Mouse (Mus musculus) heart, embryonic 16.5 days (tissue): Measurements from ENCODE around the gene Socs2. TPM values are rescaled to one million over a fixed set of nuclear protein-coding genes. Genes with fewer than 3 reads are reported as not detected.

Experiments
- ATAC-seq: fragments of 200-750 bp; cut with Nextera tagmentation; replicated peaks from 2 replicates; pipeline ENCODE4 v1.8.0; 2017; ENCODE audit warnings: moderate number of reproducible peaks; ENCODE audit not compliant: insufficient read depth, low FRiP score; ENCODE audit errors: extremely low read depth
- H3K27ac ChIP-seq: fragments of 300-500 bp; sonication (generic); 2 replicates; pipeline ENCODE4 v1.5.1; 2014; ENCODE audit warnings: mild to moderate bottlenecking, low read length, control low read depth, moderate library complexity
- H3K27me3 ChIP-seq: fragments of 300-500 bp; sonication (generic); 2 replicates; pipeline ENCODE4 v1.6.1; 2014; ENCODE audit warnings: low read length, mixed read lengths; ENCODE audit not compliant: control insufficient read depth, insufficient read depth
- H3K36me3 ChIP-seq: fragments of 300-500 bp; sonication (generic); 2 replicates; pipeline ENCODE4 v1.6.1; 2014; ENCODE audit not compliant: control insufficient read depth, insufficient read depth
- H3K4me1 ChIP-seq: fragments of 300-500 bp; sonication (generic); 2 replicates; pipeline ENCODE4 v1.6.1; 2014; ENCODE audit warnings: low read length, mixed read lengths; ENCODE audit not compliant: control insufficient read depth, insufficient read depth
- H3K4me2 ChIP-seq: fragments of 300-500 bp; sonication (generic); 2 replicates; pipeline ENCODE4 v1.6.1; 2014; ENCODE audit warnings: low read depth, mild to moderate bottlenecking, control low read depth, low read length
- H3K4me3 ChIP-seq: fragments of 300-500 bp; sonication (generic); 2 replicates; pipeline ENCODE4 v1.5.1; 2014; ENCODE audit warnings: mild to moderate bottlenecking, control low read depth, low read length
- H3K9ac ChIP-seq: fragments of 300-500 bp; sonication (generic); 2 replicates; pipeline ENCODE4 v1.6.1; 2014; ENCODE audit warnings: low read length, control low read depth
- H3K9me3 ChIP-seq: fragments of 300-500 bp; sonication (generic); replicated peaks from 2 replicates; pipeline ENCODE4 v1.6.1; 2016; ENCODE audit warnings: low read length; ENCODE audit not compliant: control insufficient read depth
- WGBS: fragments of 180-500 bp; shearing (Covaris S2); extraction: QIAGEN DNeasy Blood & Tissue Kit; methylation state at CpG from one replicate; pipeline ENCODE4 v1.1.7; 2014; 5-methylcytosine and 5-hydroxymethylcytosine counted together
- polyA plus RNA-seq: library from polyadenylated mRNA; unstranded; fragments of >200 nt; fragmentation: Nextera tagmentation; extraction: Ambion mirVana; gene quantifications from 2 replicates; pipeline ENCODE4 v1.2.1, GENCODE M21; 2015

Gene Socs2
- polyA plus RNA-seq, 1 experiment from 2014 or later = 33.9 TPM

- no peaks in the 10 kb centered on the region for H3K36me3 ChIP-seq
- peaks cover 2% of the 10 kb centered on the region; the same call in 1 of the 2 replicates for H3K9me3 ChIP-seq
- H3K27ac ChIP-seq = no peak overlapping the region
- no peak overlapping the region for H3K4me2 ChIP-seq
- H3K4me3 ChIP-seq = no peak overlapping the region
- H3K9ac ChIP-seq = no peak overlapping the region
- H3K27me3 ChIP-seq = no peaks in the 10 kb centered on the region
- no peak for ATAC-seq
- no peaks in the 10 kb centered on the region for H3K4me1 ChIP-seq
Measured at GRCm38 (mm10) chr10:95369190-95369589, 47.8 kb downstream of the Socs2 start.

- H3K4me2 ChIP-seq = no peak overlapping the region
- no peak overlapping the region for H3K9ac ChIP-seq
- H3K9me3 ChIP-seq = peaks cover 2% of the 10 kb centered on the region; the same call in 1 of the 2 replicates
- no peak overlapping the region for H3K27ac ChIP-seq
- no peaks in the 10 kb centered on the region for H3K4me1 ChIP-seq
- H3K36me3 ChIP-seq = no peaks in the 10 kb centered on the region
- no peak overlapping the region for H3K4me3 ChIP-seq
- 87% methylated on average over 14 of the region's 14 CpGs for WGBS
- H3K27me3 ChIP-seq = no peaks in the 10 kb centered on the region
- no peak for ATAC-seq
Measured at GRCm38 (mm10) chr10:95368151-95368550, 48.8 kb downstream of the Socs2 start.

GRCm38 (mm10) chr10:95367661-95368089 is 49.3 kb downstream of the Socs2 start:
- Histone ChIP-seq H3K9me3 (peaks cover 2% of the 10 kb centered on the region; the same call in 1 of the 2 replicates), H3K4me1 (no peaks in the 10 kb centered on the region), H3K4me3 (no peak overlapping the region), H3K9ac (no peak overlapping the region), H3K27me3 (no peaks in the 10 kb centered on the region), H3K36me3 (no peaks in the 10 kb centered on the region), H3K4me2 (no peak overlapping the region), H3K27ac (no peak overlapping the region)
- ATAC-seq = no peak
- WGBS = 73% methylated on average over 9 of the region's 9 CpGs

GRCm38 (mm10) chr10:95367241-95367640 is 49.7 kb downstream of the Socs2 start:
- ATAC-seq = no peak
- 78% methylated on average over 7 of the region's 7 CpGs for WGBS
- Histone ChIP-seq H3K4me2 (no peak overlapping the region), H3K27me3 (no peaks in the 10 kb centered on the region), H3K9ac (no peak overlapping the region), H3K4me3 (no peak overlapping the region), H3K27ac (no peak overlapping the region), H3K4me1 (no peaks in the 10 kb centered on the region), H3K9me3 (peaks cover 2% of the 10 kb centered on the region; the same call in 1 of the 2 replicates), H3K36me3 (no peaks in the 10 kb centered on the region)

- Histone ChIP-seq H3K27ac (no peak overlapping the region), H3K9ac (no peak overlapping the region), H3K36me3 (no peaks in the 10 kb centered on the region), H3K27me3 (no peaks in the 10 kb centered on the region), H3K9me3 (no peaks in the 10 kb centered on the region), H3K4me3 (no peak overlapping the region), H3K4me2 (no peak overlapping the region), H3K4me1 (no peaks in the 10 kb centered on the region)
- ATAC-seq = no peak
- WGBS = 46% methylated on average over 2 of the region's 2 CpGs
Measured at GRCm38 (mm10) chr10:95362326-95362725, 54.7 kb downstream of the Socs2 start.

- 78% methylated on average over 12 of the region's 12 CpGs for WGBS
- no peak for ATAC-seq
- H3K9ac ChIP-seq = no peak overlapping the region
- H3K9me3 ChIP-seq = no peaks in the 10 kb centered on the region
- H3K36me3 ChIP-seq = no peaks in the 10 kb centered on the region
- no peaks in the 10 kb centered on the region for H3K27me3 ChIP-seq
- H3K4me2 ChIP-seq = no peak overlapping the region
- no peaks in the 10 kb centered on the region for H3K4me1 ChIP-seq
- H3K4me3 ChIP-seq = no peak overlapping the region
- H3K27ac ChIP-seq = no peak overlapping the region
Measured at GRCm38 (mm10) chr10:95361260-95361841, 55.6 kb downstream of the Socs2 start.

GRCm38 (mm10) chr10:95360048-95360447 is 56.9 kb downstream of the Socs2 start:
- H3K9me3 ChIP-seq = no peaks in the 10 kb centered on the region
- no peaks in the 10 kb centered on the region for H3K4me1 ChIP-seq
- H3K27me3 ChIP-seq = no peaks in the 10 kb centered on the region
- no peak for ATAC-seq
- H3K27ac ChIP-seq = no peak overlapping the region
- no peak overlapping the region for H3K4me3 ChIP-seq
- H3K9ac ChIP-seq = no peak overlapping the region
- H3K36me3 ChIP-seq = no peaks in the 10 kb centered on the region
- WGBS = 87% methylated on average over 5 of the region's 5 CpGs
- H3K4me2 ChIP-seq = no peak overlapping the region

- Histone ChIP-seq H3K36me3 (no peaks in the 10 kb centered on the region), H3K4me2 (no peak overlapping the region), H3K4me1 (no peaks in the 10 kb centered on the region), H3K9ac (no peak overlapping the region), H3K4me3 (no peak overlapping the region), H3K27me3 (no peaks in the 10 kb centered on the region), H3K9me3 (no peaks in the 10 kb centered on the region), H3K27ac (no peak overlapping the region)
- ATAC-seq = no peak
- 79% methylated on average over 3 of the region's 3 CpGs for WGBS
Measured at GRCm38 (mm10) chr10:95357721-95358120, 59.3 kb downstream of the Socs2 start.

- Histone ChIP-seq H3K9ac (no peak overlapping the region), H3K4me3 (no peak overlapping the region), H3K9me3 (0 out of 2 replicates have a peak, but pooled peaks cover 2% of the 10 kb centered on the region), H3K36me3 (no peaks in the 10 kb centered on the region), H3K4me1 (no peaks in the 10 kb centered on the region), H3K27ac (no peak overlapping the region), H3K4me2 (no peak overlapping the region), H3K27me3 (no peaks in the 10 kb centered on the region)
- no peak for ATAC-seq
- 88% methylated on average over 7 of the region's 7 CpGs for WGBS
Measured at GRCm38 (mm10) chr10:95356711-95357110, 60.3 kb downstream of the Socs2 start.
